Mouse (Mus musculus) heart, postnatal 0 days (tissue): Measurements from ENCODE around the gene Pgm3.

Experiments used
- CTCF ChIP-seq: IDR thresholded peaks from 2 replicates; pipeline ENCODE4 v1.5.1; 2016; ENCODE audit warnings: antibody characterized with exemption, control low read depth, low read depth
- EP300 ChIP-seq: IDR thresholded peaks from 2 replicates; pipeline ENCODE4 v1.6.1; 2016; ENCODE audit warnings: antibody characterized with exemption, low read depth

GRCm38 (mm10) chr9:86575178-86575577 lies 3.5 kb upstream of the Pgm3 start:
- TF ChIP-seq EP300 (no peak), CTCF (no peak)
